Mouse (Mus musculus): ENCODE measurements around the gene Naga. TPM values are rescaled to one million over a fixed set of nuclear protein-coding genes. Genes with fewer than 3 reads are reported as not detected.

Naga gene
- polyA plus RNA-seq, 1 experiment = 20.9 TPM

DNA sequence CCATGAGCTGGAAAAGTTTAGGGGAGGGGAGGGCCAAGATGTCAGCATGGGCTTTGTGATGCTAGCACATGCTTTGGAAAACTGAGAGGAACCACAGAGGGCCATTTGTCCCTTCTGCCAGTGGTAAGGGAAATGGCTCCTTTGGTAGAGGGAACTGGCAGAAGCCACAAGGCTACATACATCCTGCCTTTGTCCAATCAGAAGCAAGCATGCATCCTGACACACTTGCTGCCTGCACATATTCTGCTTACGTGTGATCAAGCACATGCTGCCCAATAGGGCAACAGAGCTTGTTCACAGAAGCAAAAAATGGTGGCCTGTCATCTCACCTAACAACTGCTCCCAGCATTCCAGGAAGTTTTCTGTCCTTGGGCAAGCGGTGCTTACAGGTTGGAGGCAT, 13.3 kb downstream of the Naga start:
- no peak for TF ChIP-seq MYOG (IDR thresholded peaks at IDR 0.05; ENCODE audit: control insufficient read depth, extremely low read depth, insufficient read length)
- Histone ChIP-seq H3K4me3 (ENCODE audit: insufficient read depth, poor library complexity, severe bottlenecking) (no peak overlapping the region), H3K36me3 (ENCODE audit: control insufficient read depth, insufficient read depth) (no peaks in the 10 kb centered on the region), H3ac (ENCODE audit: control insufficient read depth, insufficient read length, low read depth) (no peak overlapping the region), H3K27me3 (ENCODE audit: control insufficient read depth, insufficient read depth, insufficient read length) (peaks cover 4% of the 10 kb centered on the region), H3K79me3 (ENCODE audit: low read depth) (no peaks in the 10 kb centered on the region), H3K79me2 (ENCODE audit: control insufficient read depth, insufficient read depth) (no peaks in the 10 kb centered on the region)

DNA sequence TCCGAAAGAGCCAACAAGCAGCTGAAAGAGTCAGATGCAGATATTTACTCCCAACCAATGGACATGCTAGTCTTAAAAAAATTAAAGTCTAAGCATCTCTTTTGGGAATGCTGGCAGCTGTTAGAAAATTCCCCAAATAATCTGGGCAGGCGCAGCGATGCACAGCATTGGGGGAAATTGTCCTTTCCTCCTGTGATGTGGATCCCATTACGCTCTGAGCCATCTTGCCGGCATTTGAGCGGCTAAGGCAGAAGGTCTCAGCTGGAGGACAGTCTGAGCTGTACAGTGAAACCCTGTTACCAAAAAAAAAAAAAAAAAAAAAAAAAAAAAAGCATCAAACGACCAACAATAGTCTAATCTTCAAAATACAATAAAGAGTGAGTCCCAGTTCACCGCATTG, 16.5 kb downstream of the Naga start:
- no peaks in the 10 kb centered on the region for H3K79me3 ChIP-seq (ENCODE audit: low read depth)
- no peak for TF ChIP-seq CTCF (IDR thresholded peaks at IDR 0.05; ENCODE audit: control insufficient read depth, insufficient read depth, insufficient read length)
- no peak for TF ChIP-seq FOSL1 (IDR thresholded peaks at IDR 0.05; ENCODE audit: insufficient read depth, low read length, poor library complexity, severe bottlenecking)
- TF ChIP-seq MYOG (IDR thresholded peaks at IDR 0.05; ENCODE audit: control insufficient read depth, extremely low read depth, insufficient read length) = no peak
- no peak for TF ChIP-seq CEBPB (IDR thresholded peaks at IDR 0.05; ENCODE audit: low read depth)
- no peak for TF ChIP-seq MYOD1 (IDR thresholded peaks at IDR 0.05; ENCODE audit: control insufficient read depth, insufficient read length, low read depth)
- no peak for TF ChIP-seq USF1 (IDR thresholded peaks at IDR 0.05; ENCODE audit: low read depth)
- TF ChIP-seq MAX (IDR thresholded peaks at IDR 0.05) = no peak
- H3K79me2 ChIP-seq (ENCODE audit: control insufficient read depth, insufficient read depth) = no peaks in the 10 kb centered on the region
- no peak overlapping the region for H3ac ChIP-seq (ENCODE audit: control insufficient read depth, insufficient read length, low read depth)
- no peak overlapping the region for H3K4me3 ChIP-seq (ENCODE audit: insufficient read depth, poor library complexity, severe bottlenecking)
- peaks cover 8% of the 10 kb centered on the region for H3K27me3 ChIP-seq (ENCODE audit: control insufficient read depth, insufficient read depth, insufficient read length)
- H3K36me3 ChIP-seq (ENCODE audit: control insufficient read depth, insufficient read depth) = no peaks in the 10 kb centered on the region

DNA sequence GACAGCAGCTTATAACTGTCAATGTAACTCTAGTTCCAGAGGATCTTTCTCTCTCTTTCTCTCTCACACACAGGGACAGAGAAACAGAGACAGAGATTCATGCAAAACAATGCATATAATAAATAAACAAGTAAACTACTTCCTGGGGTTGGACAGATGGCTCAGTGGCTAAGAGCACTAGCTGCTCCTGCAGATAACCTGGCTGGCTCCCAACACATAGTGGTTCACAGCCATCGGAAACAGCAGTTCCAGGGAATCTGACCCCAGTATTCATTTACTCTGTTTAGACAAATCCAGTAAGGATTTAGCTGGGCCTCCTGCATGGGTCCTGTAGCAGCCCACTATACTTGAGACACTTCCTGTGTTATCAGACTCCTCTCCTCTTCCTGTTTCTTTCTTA, 19.1 kb downstream of the Naga start:
- Histone ChIP-seq H3K27me3 (ENCODE audit: control insufficient read depth, insufficient read depth, insufficient read length) (peaks cover 18% of the 10 kb centered on the region), H3K79me3 (ENCODE audit: low read depth) (no peaks in the 10 kb centered on the region), H3K36me3 (ENCODE audit: control insufficient read depth, insufficient read depth) (no peaks in the 10 kb centered on the region), H3K4me3 (ENCODE audit: insufficient read depth, poor library complexity, severe bottlenecking) (no peak overlapping the region), H3ac (ENCODE audit: control insufficient read depth, insufficient read length, low read depth) (no peak overlapping the region), H3K79me2 (ENCODE audit: control insufficient read depth, insufficient read depth) (no peaks in the 10 kb centered on the region)
- TF ChIP-seq MYOG (IDR thresholded peaks at IDR 0.05; ENCODE audit: control insufficient read depth, extremely low read depth, insufficient read length) (no peak), USF1 (IDR thresholded peaks at IDR 0.05; ENCODE audit: low read depth) (no peak), MYOD1 (IDR thresholded peaks at IDR 0.05; ENCODE audit: control insufficient read depth, insufficient read length, low read depth) (no peak), CTCF (IDR thresholded peaks at IDR 0.05; ENCODE audit: control insufficient read depth, insufficient read depth, insufficient read length) (no peak), FOSL1 (IDR thresholded peaks at IDR 0.05; ENCODE audit: insufficient read depth, low read length, poor library complexity, severe bottlenecking) (no peak), CEBPB (IDR thresholded peaks at IDR 0.05; ENCODE audit: low read depth) (no peak), MAX (IDR thresholded peaks at IDR 0.05) (no peak)

DNA sequence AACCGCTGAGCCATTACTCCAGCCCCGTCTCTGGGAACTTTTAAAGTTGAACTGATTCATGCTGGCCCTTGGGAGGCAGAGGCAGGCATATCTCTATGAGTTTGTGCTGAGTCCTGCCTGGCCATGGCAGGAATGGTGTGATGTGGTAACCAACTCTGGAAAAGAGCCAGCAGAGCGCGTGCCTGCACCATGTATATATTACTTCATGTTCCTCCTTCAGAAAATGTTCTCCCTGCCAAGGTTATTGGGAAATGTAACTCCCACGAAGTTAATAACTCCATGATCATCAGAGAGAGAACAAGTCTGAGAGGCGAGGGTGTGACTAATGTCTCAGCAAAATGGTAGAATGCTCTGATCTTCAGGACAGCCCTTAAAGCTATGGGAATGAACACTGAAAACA, 20.9 kb downstream of the Naga start:
- H3ac ChIP-seq (ENCODE audit: control insufficient read depth, insufficient read length, low read depth) = no peak overlapping the region
- H3K27me3 ChIP-seq (ENCODE audit: control insufficient read depth, insufficient read depth, insufficient read length) = peaks cover 31% of the 10 kb centered on the region
- H3K36me3 ChIP-seq (ENCODE audit: control insufficient read depth, insufficient read depth) = no peaks in the 10 kb centered on the region
- no peaks in the 10 kb centered on the region for H3K79me2 ChIP-seq (ENCODE audit: control insufficient read depth, insufficient read depth)
- no peaks in the 10 kb centered on the region for H3K79me3 ChIP-seq (ENCODE audit: low read depth)
- TF ChIP-seq MAX (IDR thresholded peaks at IDR 0.05) (no peak), CTCF (IDR thresholded peaks at IDR 0.05; ENCODE audit: control insufficient read depth, insufficient read depth, insufficient read length) (no peak), MYOG (IDR thresholded peaks at IDR 0.05; ENCODE audit: control insufficient read depth, extremely low read depth, insufficient read length) (no peak), CEBPB (IDR thresholded peaks at IDR 0.05; ENCODE audit: low read depth) (no peak), MYOD1 (IDR thresholded peaks at IDR 0.05; ENCODE audit: control insufficient read depth, insufficient read length, low read depth) (no peak), FOSL1 (IDR thresholded peaks at IDR 0.05; ENCODE audit: insufficient read depth, low read length, poor library complexity, severe bottlenecking) (no peak), USF1 (IDR thresholded peaks at IDR 0.05; ENCODE audit: low read depth) (no peak)
- no peak overlapping the region for H3K4me3 ChIP-seq (ENCODE audit: insufficient read depth, poor library complexity, severe bottlenecking)

DNA sequence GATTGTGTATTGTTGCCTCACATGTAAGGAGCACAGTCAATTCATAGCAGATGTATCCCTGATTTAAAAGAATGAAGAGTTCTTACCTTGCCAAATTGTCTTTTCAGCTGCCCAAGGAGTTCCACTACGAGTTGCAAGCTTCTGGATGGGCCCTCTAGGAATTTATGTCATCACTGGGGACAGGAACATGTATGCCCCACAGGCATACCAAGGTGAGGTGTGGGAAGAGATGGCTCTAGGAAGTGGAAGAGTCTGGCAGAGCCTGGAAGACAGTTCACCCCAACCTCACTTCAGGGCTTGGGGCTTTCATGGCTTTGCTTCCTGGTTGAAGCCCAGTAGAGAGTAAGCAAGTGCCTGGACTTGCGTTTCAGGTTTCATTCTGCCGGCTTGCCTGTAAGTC, 30.3 kb downstream of the Naga start:
- Histone ChIP-seq H3K36me3 (ENCODE audit: control insufficient read depth, insufficient read depth) (no peaks in the 10 kb centered on the region), H3K27me3 (ENCODE audit: control insufficient read depth, insufficient read depth, insufficient read length) (peaks cover 53% of the 10 kb centered on the region), H3K4me3 (ENCODE audit: insufficient read depth, poor library complexity, severe bottlenecking) (no peak overlapping the region), H3K79me3 (ENCODE audit: low read depth) (no peaks in the 10 kb centered on the region), H3ac (ENCODE audit: control insufficient read depth, insufficient read length, low read depth) (no peak overlapping the region), H3K79me2 (ENCODE audit: control insufficient read depth, insufficient read depth) (no peaks in the 10 kb centered on the region)
- TF ChIP-seq MAX (IDR thresholded peaks at IDR 0.05) (no peak), MYOG (IDR thresholded peaks at IDR 0.05; ENCODE audit: control insufficient read depth, extremely low read depth, insufficient read length) (no peak), USF1 (IDR thresholded peaks at IDR 0.05; ENCODE audit: low read depth) (no peak), MYOD1 (IDR thresholded peaks at IDR 0.05; ENCODE audit: control insufficient read depth, insufficient read length, low read depth) (no peak), FOSL1 (IDR thresholded peaks at IDR 0.05; ENCODE audit: insufficient read depth, low read length, poor library complexity, severe bottlenecking) (no peak), CEBPB (IDR thresholded peaks at IDR 0.05; ENCODE audit: low read depth) (no peak), CTCF (IDR thresholded peaks at IDR 0.05; ENCODE audit: control insufficient read depth, insufficient read depth, insufficient read length) (no peak)

DNA sequence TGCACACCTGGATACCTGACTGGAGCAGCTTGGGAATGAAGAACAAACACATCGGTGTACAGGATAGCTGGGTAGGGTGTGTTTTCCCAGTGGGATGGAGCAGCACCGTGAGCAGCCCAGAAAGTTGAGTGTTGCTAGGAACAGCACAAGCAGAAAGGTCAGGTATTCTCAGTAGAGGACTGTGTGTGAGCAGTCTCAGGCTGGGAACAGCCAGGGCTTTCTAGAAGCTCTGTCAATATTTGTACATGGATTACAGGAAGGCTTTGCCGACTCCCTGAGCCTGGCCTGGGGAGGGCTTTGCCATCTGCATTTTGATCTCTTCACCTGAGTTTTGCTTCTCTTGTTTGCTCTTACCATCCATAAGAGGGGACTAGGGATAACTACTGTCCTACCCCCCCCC, 31.6 kb downstream of the Naga start:
- H3K79me3 ChIP-seq (ENCODE audit: low read depth) = no peaks in the 10 kb centered on the region
- H3K79me2 ChIP-seq (ENCODE audit: control insufficient read depth, insufficient read depth) = no peaks in the 10 kb centered on the region
- H3K36me3 ChIP-seq (ENCODE audit: control insufficient read depth, insufficient read depth) = no peaks in the 10 kb centered on the region
- TF ChIP-seq CTCF (IDR thresholded peaks at IDR 0.05; ENCODE audit: control insufficient read depth, insufficient read depth, insufficient read length) (no peak), MAX (IDR thresholded peaks at IDR 0.05) (no peak), CEBPB (IDR thresholded peaks at IDR 0.05; ENCODE audit: low read depth) (no peak), USF1 (IDR thresholded peaks at IDR 0.05; ENCODE audit: low read depth) (no peak), MYOG (IDR thresholded peaks at IDR 0.05; ENCODE audit: control insufficient read depth, extremely low read depth, insufficient read length) (no peak), FOSL1 (IDR thresholded peaks at IDR 0.05; ENCODE audit: insufficient read depth, low read length, poor library complexity, severe bottlenecking) (no peak)
- H3K4me3 ChIP-seq (ENCODE audit: insufficient read depth, poor library complexity, severe bottlenecking) = no peak overlapping the region
- no peak overlapping the region for H3ac ChIP-seq (ENCODE audit: control insufficient read depth, insufficient read length, low read depth)
- H3K27me3 ChIP-seq (ENCODE audit: control insufficient read depth, insufficient read depth, insufficient read length) = peaks cover 45% of the 10 kb centered on the region
